Mouse (Mus musculus): ENCODE results near the gene Dpm1. TPM values are rescaled to one million over a fixed set of nuclear protein-coding genes. Genes with fewer than 3 reads are reported as not detected.
A peak's percentile ranks its signal among the peaks of the same experiment; 100 is the strongest.

The Dpm1 gene
- polyA plus RNA-seq, 1 experiment from 2014 or later = 86.0 TPM

DNA sequence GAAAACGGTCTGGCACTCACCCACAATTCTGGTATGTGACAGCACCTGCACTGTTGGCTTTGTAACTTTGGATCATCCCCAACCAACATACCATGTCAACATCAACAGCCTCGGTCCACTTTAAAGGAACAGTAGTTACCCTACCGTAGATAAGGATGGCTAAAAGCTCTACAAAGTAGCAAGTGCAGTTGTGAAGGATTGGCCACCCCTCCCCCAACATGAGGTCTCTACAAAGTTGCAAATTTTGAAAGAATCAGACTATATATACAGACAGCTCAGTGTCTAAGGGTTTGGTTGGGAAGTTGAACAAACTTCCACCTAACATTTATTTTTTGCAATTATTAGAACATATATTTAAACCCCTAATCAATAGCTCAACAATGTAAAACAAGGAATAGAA is 22.5 kb downstream of the Dpm1 start:
- Histone ChIP-seq H3K27me3 (ENCODE audit: low read depth, poor library complexity, severe bottlenecking) (no peaks in the 10 kb centered on the region), H3K9me3 (replicated peaks) (0 out of 2 replicates have a peak, but pooled peaks cover 5% of the 10 kb centered on the region), H3K4me3 (peak overlapping the region; percentile 100; the same call in 1 of the 2 replicates), H3K36me3 (peaks cover 75% of the 10 kb centered on the region), H3K4me1 (peaks cover 24% of the 10 kb centered on the region), H3K27ac (replicated peaks) (peak overlapping the region; percentile 100)
- 95% methylated on average over 3 of the region's 3 CpGs for WGBS
- DNase-seq (ENCODE audit: low spot score) = no peak

- Histone ChIP-seq H3K27ac (replicated peaks) (peak within 1 kb of the TSS; percentile 100), H3K4me3 (peak within 1 kb of the TSS; percentile 100), H3K27me3 (ENCODE audit: low read depth, poor library complexity, severe bottlenecking) (no peaks in the 10 kb centered on the region), H3K4me1 (peaks cover 24% of the 10 kb centered on the region), H3K36me3 (peaks cover 75% of the 10 kb centered on the region), H3K9me3 (replicated peaks) (0 out of 2 replicates have a peak, but pooled peaks cover 5% of the 10 kb centered on the region)
- under 1% methylated on average over 73 of the region's 89 CpGs for WGBS
- peak; percentile 97 for DNase-seq (ENCODE audit: low spot score)
Observed at GRCm38 (mm10) chr2:168206725-168207644, 23.4 kb downstream of the Dpm1 start, which contains the start of gene Adnp. Adnp (minus strand) TSS chr2:168207112.

GRCm38 (mm10) chr2:168205681-168206631 is 24.4 kb downstream of the Dpm1 start:
- Histone ChIP-seq H3K4me3 (peak overlapping the region; percentile 100), H3K9me3 (replicated peaks) (0 out of 2 replicates have a peak, but pooled peaks cover 5% of the 10 kb centered on the region), H3K27me3 (ENCODE audit: low read depth, poor library complexity, severe bottlenecking) (no peaks in the 10 kb centered on the region), H3K36me3 (peaks cover 74% of the 10 kb centered on the region), H3K4me1 (peaks cover 31% of the 10 kb centered on the region), H3K27ac (replicated peaks) (peak overlapping the region; percentile 100)
- peak; percentile 63 for DNase-seq (ENCODE audit: low spot score)
- WGBS = under 1% methylated on average over 49 of the region's 49 CpGs

DNA sequence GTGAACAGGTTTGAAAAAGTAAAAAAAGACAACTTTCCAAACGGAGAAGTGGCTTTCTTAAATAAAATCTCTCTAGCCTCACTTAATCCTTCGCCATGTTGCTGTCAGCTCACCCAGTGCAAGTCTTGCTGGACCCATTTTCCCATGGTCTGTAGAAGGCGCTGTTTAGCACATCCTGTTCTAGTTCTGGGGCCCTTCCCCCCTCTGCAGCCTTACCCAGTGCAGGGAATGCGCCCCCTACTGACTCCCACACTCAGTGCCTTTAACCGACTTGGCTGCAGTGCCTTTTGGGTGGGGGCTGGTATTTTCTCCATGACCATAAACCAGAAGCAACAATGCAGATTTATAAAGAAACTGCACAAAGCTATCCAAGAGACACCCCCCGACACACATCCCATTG is 25.1 kb downstream of the Dpm1 start:
- Histone ChIP-seq H3K4me1 (peaks cover 38% of the 10 kb centered on the region), H3K27ac (replicated peaks) (peak overlapping the region; percentile 100), H3K27me3 (ENCODE audit: low read depth, poor library complexity, severe bottlenecking) (no peaks in the 10 kb centered on the region), H3K36me3 (peaks cover 74% of the 10 kb centered on the region), H3K9me3 (replicated peaks) (0 out of 2 replicates have a peak, but pooled peaks cover 5% of the 10 kb centered on the region), H3K4me3 (peak overlapping the region; percentile 100)
- 6% methylated on average over 6 of the region's 6 CpGs for WGBS
- peak; percentile 88 for DNase-seq (ENCODE audit: low spot score)

- H3K4me1 ChIP-seq = peaks cover 43% of the 10 kb centered on the region
- H3K9me3 ChIP-seq (replicated peaks) = 0 out of 2 replicates have a peak, but pooled peaks cover 5% of the 10 kb centered on the region
- 91% methylated on average over 8 of the region's 8 CpGs for WGBS
- no peaks in the 10 kb centered on the region for H3K27me3 ChIP-seq (ENCODE audit: low read depth, poor library complexity, severe bottlenecking)
- peak overlapping the region; percentile 100 for H3K4me3 ChIP-seq
- no peak overlapping the region for H3K27ac ChIP-seq (replicated peaks)
- no peak for DNase-seq (ENCODE audit: low spot score)
- peaks cover 72% of the 10 kb centered on the region for H3K36me3 ChIP-seq
Observed at GRCm38 (mm10) chr2:168204476-168204999, 25.9 kb downstream of the Dpm1 start.

- 91% methylated on average over 4 of the region's 5 CpGs for WGBS
- Histone ChIP-seq H3K27me3 (ENCODE audit: low read depth, poor library complexity, severe bottlenecking) (no peaks in the 10 kb centered on the region), H3K4me3 (no peak overlapping the region), H3K27ac (replicated peaks) (no peak overlapping the region), H3K4me1 (peaks cover 55% of the 10 kb centered on the region), H3K9me3 (replicated peaks) (0 out of 2 replicates have a peak, but pooled peaks cover 5% of the 10 kb centered on the region), H3K36me3 (peaks cover 92% of the 10 kb centered on the region)
- no peak for DNase-seq (ENCODE audit: low spot score)
Observed at GRCm38 (mm10) chr2:168200014-168200691, 30.2 kb downstream of the Dpm1 start.

GRCm38 (mm10) chr2:168199476-168199875 is 30.9 kb downstream of the Dpm1 start:
- Histone ChIP-seq H3K4me1 (peaks cover 48% of the 10 kb centered on the region), H3K27me3 (ENCODE audit: low read depth, poor library complexity, severe bottlenecking) (no peaks in the 10 kb centered on the region), H3K36me3 (peaks cover 92% of the 10 kb centered on the region), H3K4me3 (no peak overlapping the region), H3K27ac (replicated peaks) (no peak overlapping the region), H3K9me3 (replicated peaks) (0 out of 2 replicates have a peak, but pooled peaks cover 5% of the 10 kb centered on the region)
- WGBS = 91% methylated on average over 4 of the region's 4 CpGs
- no peak for DNase-seq (ENCODE audit: low spot score)

DNA sequence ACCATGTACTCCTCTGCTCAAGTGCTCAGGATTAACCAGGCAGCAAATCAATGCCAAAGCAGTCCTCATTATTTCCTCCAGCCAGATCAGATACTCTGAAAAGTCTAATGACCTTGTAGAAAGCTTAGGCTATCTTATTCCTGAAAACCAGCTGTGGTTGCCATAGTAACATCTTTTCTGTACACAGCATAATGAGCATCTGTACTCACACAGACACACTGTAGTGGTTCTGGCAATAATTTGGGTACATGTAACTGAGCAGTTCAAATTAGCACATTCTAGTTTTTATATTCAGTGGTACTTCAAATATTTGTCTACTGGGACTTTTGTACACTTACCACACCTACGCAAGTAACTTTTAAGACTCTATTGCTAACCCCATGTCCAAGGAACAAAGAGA is 32.0 kb downstream of the Dpm1 start:
- H3K4me1 ChIP-seq = peaks cover 42% of the 10 kb centered on the region
- no peaks in the 10 kb centered on the region for H3K27me3 ChIP-seq (ENCODE audit: low read depth, poor library complexity, severe bottlenecking)
- H3K9me3 ChIP-seq (replicated peaks) = 0 out of 2 replicates have a peak, but pooled peaks cover 2% of the 10 kb centered on the region
- DNase-seq (ENCODE audit: low spot score) = no peak
- no peak overlapping the region for H3K4me3 ChIP-seq
- WGBS = 95% methylated on average over 1 of the region's 1 CpGs
- H3K27ac ChIP-seq (replicated peaks) = no peak overlapping the region
- peaks cover 92% of the 10 kb centered on the region for H3K36me3 ChIP-seq

GRCm38 (mm10) chr2:168195721-168196120 is 34.7 kb downstream of the Dpm1 start:
- no peaks in the 10 kb centered on the region for H3K27me3 ChIP-seq (ENCODE audit: low read depth, poor library complexity, severe bottlenecking)
- H3K4me1 ChIP-seq = peaks cover 36% of the 10 kb centered on the region
- 65% methylated on average over 2 of the region's 2 CpGs for WGBS
- H3K27ac ChIP-seq (replicated peaks) = no peak overlapping the region
- H3K36me3 ChIP-seq = peaks cover 92% of the 10 kb centered on the region
- H3K4me3 ChIP-seq = no peak overlapping the region
- no peaks in the 10 kb centered on the region for H3K9me3 ChIP-seq (replicated peaks)
- no peak for DNase-seq (ENCODE audit: low spot score)

GRCm38 (mm10) chr2:168193685-168194084 is 36.7 kb downstream of the Dpm1 start:
- WGBS = 87% methylated on average over 2 of the region's 2 CpGs
- no peak overlapping the region for H3K27ac ChIP-seq (replicated peaks)
- H3K9me3 ChIP-seq (replicated peaks) = no peaks in the 10 kb centered on the region
- no peak for DNase-seq (ENCODE audit: low spot score)
- no peaks in the 10 kb centered on the region for H3K27me3 ChIP-seq (ENCODE audit: low read depth, poor library complexity, severe bottlenecking)
- H3K4me3 ChIP-seq = no peak overlapping the region
- H3K36me3 ChIP-seq = peaks cover 91% of the 10 kb centered on the region
- peaks cover 19% of the 10 kb centered on the region for H3K4me1 ChIP-seq

GRCm38 (mm10) chr2:168191856-168192255 is 38.5 kb downstream of the Dpm1 start:
- Histone ChIP-seq H3K4me1 (peaks cover 10% of the 10 kb centered on the region; the same call in 1 of the 2 replicates), H3K27me3 (ENCODE audit: low read depth, poor library complexity, severe bottlenecking) (no peaks in the 10 kb centered on the region), H3K36me3 (peaks cover 91% of the 10 kb centered on the region), H3K27ac (replicated peaks) (no peak overlapping the region), H3K4me3 (no peak overlapping the region), H3K9me3 (replicated peaks) (no peaks in the 10 kb centered on the region)
- no peak for DNase-seq (ENCODE audit: low spot score)
- WGBS = 94% methylated on average over 2 of the region's 2 CpGs
